Mouse (Mus musculus) liver (tissue): ENCODE data around the gene Acsl5.

Experiments
- DNase-seq: peaks from one replicate; pipeline ENCODE4 v3.0.0-alpha.2; 2020; ENCODE audit warnings: mixed read lengths

Acsl5 gene

GRCm38 (mm10) chr19:55288974-55289373 is 37.2 kb downstream of the Acsl5 start:
- DNase-seq = no peak

- DNase-seq = no peak
These were observed 39.0 kb downstream of the Acsl5 start for GRCm38 (mm10) chr19:55290621-55291270.

- DNase-seq = no peak
These were observed 40.6 kb downstream of the Acsl5 start for GRCm38 (mm10) chr19:55292210-55292850.

GRCm38 (mm10) chr19:55293175-55293574 is 41.4 kb downstream of the Acsl5 start:
- DNase-seq = no peak

GRCm38 (mm10) chr19:55295075-55295474 is 43.3 kb downstream of the Acsl5 start:
- no peak for DNase-seq

DNA sequence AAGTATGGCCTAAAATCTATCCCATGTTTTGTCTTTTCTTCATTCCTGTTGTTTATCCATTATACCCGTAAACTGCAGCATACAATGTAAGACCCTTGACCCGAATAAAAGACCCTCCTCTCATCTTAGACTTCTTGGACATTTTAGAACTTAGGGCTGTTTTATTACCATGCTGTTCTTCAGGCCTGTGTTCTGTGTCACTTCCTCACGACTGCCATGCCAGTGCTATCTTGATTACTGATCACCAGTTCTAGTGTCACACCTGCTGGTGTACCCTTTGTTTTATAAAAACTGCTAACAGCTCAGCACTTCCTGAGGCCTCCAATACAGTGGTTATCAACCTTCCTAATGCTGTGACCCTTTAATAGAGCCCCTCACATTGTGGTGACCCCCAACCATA is 43.8 kb downstream of the Acsl5 start:
- no peak for DNase-seq

DNA sequence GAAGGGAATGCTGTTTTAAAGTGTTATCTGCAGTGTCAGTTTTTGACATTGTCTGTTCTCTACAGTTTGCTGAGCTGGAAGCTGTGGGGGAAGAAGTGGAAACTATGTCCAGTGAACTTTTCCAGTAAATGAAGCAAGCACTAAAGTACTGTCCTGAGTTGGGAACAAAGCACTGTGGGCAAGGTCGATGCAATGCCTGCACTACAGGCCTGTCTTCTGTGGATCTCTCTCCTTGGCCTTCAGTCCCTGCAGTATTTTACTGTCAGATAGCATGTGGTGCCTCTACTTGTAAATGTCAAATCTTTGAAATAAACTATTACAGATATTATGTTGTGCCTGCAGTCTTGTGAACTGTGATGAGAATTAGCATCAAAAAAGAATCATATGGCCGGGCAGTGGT is 44.6 kb downstream of the Acsl5 start:
- DNase-seq = no peak

DNA sequence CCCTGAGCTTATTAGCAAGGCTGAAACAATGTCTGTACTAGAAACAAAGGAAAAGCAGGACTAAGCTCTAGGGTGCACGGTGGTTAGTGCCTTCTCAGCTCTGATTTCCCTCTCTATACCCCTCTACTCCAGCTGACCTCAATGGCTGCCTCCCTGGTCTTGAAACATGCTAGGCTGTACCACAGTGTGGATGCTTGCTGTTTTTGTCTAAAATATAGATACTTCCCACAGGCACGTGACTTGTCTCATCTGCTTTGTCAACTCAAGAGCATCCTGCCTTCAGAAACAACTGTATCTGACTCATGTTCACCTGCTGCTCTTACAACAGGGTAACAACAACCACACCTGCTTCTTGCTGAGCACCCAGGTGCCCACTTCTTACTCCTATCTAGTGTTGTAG is 45.8 kb downstream of the Acsl5 start:
- no peak for DNase-seq

DNA sequence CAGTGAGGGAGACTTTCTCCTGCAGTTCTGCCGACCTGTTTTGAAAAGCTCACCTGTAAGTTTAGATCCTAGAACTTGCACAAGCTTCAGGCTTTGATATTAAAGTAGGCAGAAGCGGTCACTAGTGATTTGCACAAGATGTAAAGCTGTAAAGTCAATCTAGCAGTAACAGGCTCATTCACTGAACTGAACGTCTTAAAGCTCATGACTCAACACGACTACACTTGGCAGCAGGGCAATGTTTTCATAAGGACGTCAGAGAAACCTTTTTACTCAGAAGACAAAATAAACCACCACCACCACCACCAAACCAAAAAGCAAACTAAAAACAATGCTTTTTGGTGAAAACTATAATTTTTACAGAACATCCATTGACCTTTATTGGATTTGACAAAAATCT is 46.2 kb downstream of the Acsl5 start:
- DNase-seq = no peak

- peak; percentile 45 for DNase-seq
These were observed 47.6 kb downstream of the Acsl5 start for GRCm38 (mm10) chr19:55299378-55299777.

GRCm38 (mm10) chr19:55300525-55300924 is 48.8 kb downstream of the Acsl5 start:
- DNase-seq = no peak

DNA sequence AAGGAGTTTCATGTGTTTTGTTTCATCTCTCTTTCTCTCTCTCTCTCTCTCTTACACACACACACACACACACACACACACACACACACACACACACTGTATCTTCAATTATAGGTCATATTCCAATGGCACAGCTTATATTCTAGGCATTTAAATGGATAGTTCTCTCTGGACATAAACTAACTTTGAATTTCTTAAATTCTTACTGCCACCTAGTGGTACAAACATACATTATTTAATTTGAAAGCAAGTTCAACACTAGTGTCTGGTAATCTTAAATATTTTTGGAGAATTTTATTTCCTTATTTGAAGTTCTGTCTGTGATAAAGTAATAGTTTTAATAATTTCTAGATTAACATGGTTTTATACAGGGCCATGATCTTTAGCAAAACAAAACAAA is 53.3 kb downstream of the Acsl5 start:
- DNase-seq = no peak

DNA sequence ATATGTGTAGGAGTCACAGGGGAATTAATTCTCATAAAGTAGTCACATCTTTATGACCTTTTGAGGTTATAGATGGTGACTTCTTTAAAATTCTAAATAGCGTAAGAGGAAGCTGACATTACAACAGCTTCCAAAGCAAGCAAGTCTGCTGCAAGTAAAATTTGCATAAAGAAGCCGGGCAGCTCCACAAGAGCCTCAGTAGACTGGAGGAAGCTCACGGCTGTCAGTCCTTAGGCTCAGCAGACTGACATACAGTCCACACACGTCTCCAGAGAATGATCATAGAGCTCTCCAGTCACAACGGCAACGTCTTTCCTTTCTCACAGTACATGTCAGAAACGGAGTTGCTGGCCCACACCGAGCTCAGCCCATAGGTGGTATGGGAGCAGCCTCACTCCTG is 60.1 kb downstream of the Acsl5 start:
- no peak for DNase-seq

DNA sequence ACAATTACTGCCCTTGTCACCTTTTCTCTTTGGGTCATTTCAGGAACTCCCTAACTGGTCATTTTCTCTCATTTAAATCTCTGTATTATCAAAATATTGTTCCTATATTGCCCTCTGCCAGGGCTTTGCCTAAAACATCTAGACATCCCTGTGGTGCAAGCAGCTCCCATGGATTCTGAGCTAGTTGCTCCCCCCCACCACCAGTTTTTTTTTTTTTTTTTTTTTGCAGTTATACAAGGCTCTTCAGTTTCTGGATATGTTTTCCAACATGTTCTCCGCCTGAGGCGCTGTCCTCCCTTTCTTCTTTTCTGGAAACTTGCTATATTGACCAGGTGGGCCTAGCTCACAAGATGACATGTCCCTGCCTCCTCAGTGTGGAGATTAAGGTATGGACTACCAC is 61.9 kb downstream of the Acsl5 start:
- no peak for DNase-seq

- peak; percentile 84 for DNase-seq
These were observed 63.8 kb downstream of the Acsl5 start, which contains the start of gene Zdhhc6 for GRCm38 (mm10) chr19:55315452-55316108. Gene Zdhhc6, minus strand, starts transcription at chr19:55316032.

GRCm38 (mm10) chr19:55316109-55316714 is 64.5 kb downstream of the Acsl5 start, which contains the start of gene Vti1a:
Gene Vti1a, plus strand, starts transcription at chr19:55316295.
- peak; percentile 87 for DNase-seq

GRCm38 (mm10) chr19:55316901-55317300 is 65.2 kb downstream of the Acsl5 start:
- no peak for DNase-seq

DNA sequence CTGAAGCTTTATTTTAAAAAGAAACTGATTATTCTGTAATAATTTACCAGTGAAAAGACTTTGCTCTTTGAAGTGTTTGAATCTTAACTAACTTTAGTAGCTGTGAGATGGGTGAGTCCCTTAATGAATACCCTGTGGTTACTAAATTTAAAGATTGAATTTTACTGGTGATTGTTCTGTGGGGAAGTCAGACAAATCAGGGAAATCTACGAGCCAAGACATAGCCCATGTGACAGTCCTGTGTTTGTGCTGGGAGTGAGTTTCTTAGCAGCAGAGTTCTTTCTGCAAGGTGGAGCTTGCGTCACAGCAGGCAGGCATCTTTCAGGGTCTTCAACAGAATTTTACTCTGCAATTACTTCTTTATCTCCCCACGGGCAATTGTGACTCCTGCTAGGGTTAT is 67.3 kb downstream of the Acsl5 start:
- no peak for DNase-seq

- DNase-seq = no peak
These were observed 67.8 kb downstream of the Acsl5 start for GRCm38 (mm10) chr19:55319521-55319920.

GRCm38 (mm10) chr19:55322604-55323003 is 70.9 kb downstream of the Acsl5 start:
- no peak for DNase-seq

GRCm38 (mm10) chr19:55327510-55327909 is 75.8 kb downstream of the Acsl5 start:
- DNase-seq = no peak

DNA sequence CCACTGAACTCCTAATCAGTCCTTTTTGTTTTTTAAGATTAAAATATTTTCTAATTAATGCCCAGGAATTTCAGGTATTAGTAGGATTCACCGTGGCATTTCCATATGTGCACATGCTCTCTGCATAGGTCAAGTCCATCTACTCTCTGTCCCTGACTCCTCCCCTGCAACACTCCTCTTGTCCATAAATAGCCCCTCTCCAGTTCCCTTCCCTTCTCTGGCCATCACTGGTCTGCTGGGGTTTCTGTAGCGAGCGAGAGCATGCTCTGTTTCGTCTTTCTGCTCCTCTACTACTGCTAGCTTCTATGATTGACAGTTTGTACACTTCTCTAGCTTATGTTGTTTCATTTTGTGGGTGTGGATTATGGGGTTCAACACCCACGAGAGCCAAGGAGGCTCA is 80.0 kb downstream of the Acsl5 start:
- no peak for DNase-seq

DNA sequence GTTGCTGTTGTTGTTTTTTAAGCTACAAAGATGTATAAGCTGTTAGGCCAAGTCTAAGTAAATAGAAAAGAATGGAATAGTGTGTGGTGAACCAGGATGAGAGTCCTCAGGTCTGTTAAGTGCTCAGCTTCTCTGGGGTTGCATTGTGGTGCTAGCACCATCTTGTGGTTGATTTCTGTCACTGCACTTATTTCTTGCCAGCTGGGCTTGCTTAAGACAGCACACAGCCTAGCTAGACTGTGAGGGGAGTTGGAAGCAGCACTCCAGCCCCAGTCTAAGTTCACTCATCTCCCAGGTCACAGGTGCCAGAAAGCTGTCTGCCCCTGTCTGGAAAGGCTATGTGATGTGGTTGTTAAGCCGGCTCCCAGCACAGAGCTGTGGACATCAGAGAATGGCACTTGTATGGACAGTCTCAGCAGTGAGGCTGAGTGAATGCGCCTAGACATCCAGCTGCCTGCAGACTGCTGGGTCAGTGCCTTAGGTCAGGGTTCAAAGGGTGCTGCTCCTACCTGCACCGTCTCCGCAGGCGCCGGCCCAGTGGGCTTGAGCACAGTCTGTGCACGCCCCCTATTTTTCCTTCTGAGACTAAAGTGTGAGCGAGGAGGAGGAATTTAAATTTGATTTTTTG is 81.0 kb downstream of the Acsl5 start:
- peak; percentile 54 for DNase-seq
